Comparison of ENCODE assay signal across 8 mouse cellular contexts in genomic region chr5:137600281-137600618, GRCm38 (mm10). TPM values are rescaled to one million over a fixed set of nuclear protein-coding genes. Genes with fewer than 3 reads are reported as not detected.
A peak's percentile ranks its signal among the peaks of the same experiment; 100 is the strongest.
DNase-seq lines count a peak whose midpoint lies in the region; ATAC-seq and TF ChIP-seq lines count a peak whose summit lies in the region.

No protein-coding gene starts in this region.

- no peak for DNase-seq in kidney, postnatal 10 days
- DNase-seq in embryonic facial prominence, embryonic 10.5 days (ENCODE audit: low spot score), result no peak
- DNase-seq in intestine, embryonic 14.5 days (ENCODE audit: low spot score), result no peak
- no peak for DNase-seq in midbrain, postnatal 0 days (ENCODE audit: low spot score)
- no peak for DNase-seq in layer of hippocampus, postnatal 36 days
- no peak for DNase-seq in c-Kit-positive CD71-positive TER-119-positive erythroid progenitor cells, embryonic 14.5 days (ENCODE audit: low spot score)

- peaks cover 28% of the 10 kb centered on the region; the same call in 1 of the 2 replicates for H3K4me1 ChIP-seq in kidney, embryonic 16.5 days (ENCODE audit: insufficient read depth, low read length)
- peaks cover 42% of the 10 kb centered on the region for H3K4me1 ChIP-seq in embryonic facial prominence, embryonic 10.5 days
- H3K4me1 ChIP-seq in intestine, embryonic 14.5 days (replicated peaks; ENCODE audit: control insufficient read depth, insufficient read depth, low read length), result peaks cover 16% of the 10 kb centered on the region
- peaks cover 10% of the 10 kb centered on the region; the same call in 1 of the 2 replicates for H3K4me1 ChIP-seq in midbrain, postnatal 0 days (ENCODE audit: insufficient read depth, low read length)

- WGBS in kidney, embryonic 16.5 days, result under 1% methylated on average over 19 of the region's 19 CpGs
- 3% methylated on average over 19 of the region's 19 CpGs for WGBS in embryonic facial prominence, embryonic 10.5 days
- WGBS in intestine, embryonic 14.5 days, result under 1% methylated on average over 19 of the region's 19 CpGs
- WGBS in midbrain, postnatal 0 days, result 1% methylated on average over 19 of the region's 19 CpGs

- peak; percentile 66 for ATAC-seq in kidney, embryonic 16.5 days (ENCODE audit: low FRiP score, low TSS enrichment)
- ATAC-seq in intestine, embryonic 14.5 days (replicated peaks; ENCODE audit: low FRiP score, low TSS enrichment, low read depth), result peak; percentile 65
- ATAC-seq in midbrain, postnatal 0 days (ENCODE audit: low FRiP score), result peak; percentile 36
- ATAC-seq in megakaryocyte-erythroid progenitor cell, adult 5-6 weeks (replicated peaks; ENCODE audit: low FRiP score, low TSS enrichment, poor library complexity, severe bottlenecking), result no peak

- TF ChIP-seq CTCF in midbrain, postnatal 0 days (IDR thresholded peaks at IDR 0.05), result no peak

- H3K9ac ChIP-seq in kidney, embryonic 16.5 days (replicated peaks; ENCODE audit: low read length), result peak overlapping the region; percentile 81
- H3K9ac ChIP-seq in intestine, embryonic 14.5 days (ENCODE audit: low read length), result peak overlapping the region; percentile 71
- H3K9ac ChIP-seq in midbrain, postnatal 0 days (replicated peaks; ENCODE audit: low read length, poor library complexity, severe bottlenecking), result peak overlapping the region; percentile 85

- H3K4me2 ChIP-seq in kidney, embryonic 16.5 days (replicated peaks; ENCODE audit: low read depth, low read length), result peak overlapping the region; percentile 92
- peak overlapping the region; percentile 77 for H3K4me2 ChIP-seq in intestine, embryonic 14.5 days (ENCODE audit: low read length)
- peak overlapping the region; percentile 96 for H3K4me2 ChIP-seq in midbrain, postnatal 0 days (ENCODE audit: low read depth, low read length, poor library complexity, severe bottlenecking)

- peak overlapping the region; percentile 93 for H3K27ac ChIP-seq in kidney, embryonic 16.5 days (ENCODE audit: low read length)
- peak overlapping the region; percentile 98 for H3K27ac ChIP-seq in embryonic facial prominence, embryonic 10.5 days (replicated peaks)
- peak overlapping the region; percentile 80; the same call in 1 of the 2 replicates for H3K27ac ChIP-seq in intestine, embryonic 14.5 days (ENCODE audit: low read depth)
- peak overlapping the region; percentile 72 for H3K27ac ChIP-seq in midbrain, postnatal 0 days (ENCODE audit: low read depth, low read length)

- H3K9me3 ChIP-seq in kidney, embryonic 16.5 days (ENCODE audit: low read length), result no peaks in the 10 kb centered on the region
- H3K9me3 ChIP-seq in embryonic facial prominence, embryonic 10.5 days, result no peaks in the 10 kb centered on the region
- no peaks in the 10 kb centered on the region for H3K9me3 ChIP-seq in intestine, embryonic 14.5 days (ENCODE audit: control insufficient read depth, low read length)
- H3K9me3 ChIP-seq in midbrain, postnatal 0 days (ENCODE audit: low read length), result no peaks in the 10 kb centered on the region

- no peaks in the 10 kb centered on the region for H3K27me3 ChIP-seq in kidney, embryonic 16.5 days (ENCODE audit: insufficient read depth, low read length)
- H3K27me3 ChIP-seq in embryonic facial prominence, embryonic 10.5 days (replicated peaks; ENCODE audit: low read depth, poor library complexity, severe bottlenecking), result no peaks in the 10 kb centered on the region
- H3K27me3 ChIP-seq in intestine, embryonic 14.5 days (replicated peaks; ENCODE audit: control insufficient read depth, insufficient read depth, low read length), result no peaks in the 10 kb centered on the region
- no peaks in the 10 kb centered on the region for H3K27me3 ChIP-seq in midbrain, postnatal 0 days (ENCODE audit: insufficient read depth, low read length)

- H3K36me3 ChIP-seq in kidney, embryonic 16.5 days (ENCODE audit: insufficient read depth, low read length), result no peaks in the 10 kb centered on the region
- H3K36me3 ChIP-seq in embryonic facial prominence, embryonic 10.5 days (replicated peaks), result peaks cover 43% of the 10 kb centered on the region
- H3K36me3 ChIP-seq in intestine, embryonic 14.5 days (ENCODE audit: control insufficient read depth, insufficient read depth, low read length), result peaks cover 12% of the 10 kb centered on the region
- H3K36me3 ChIP-seq in midbrain, postnatal 0 days (ENCODE audit: insufficient read depth, low read length), result 0 out of 2 replicates have a peak, but pooled peaks cover 3% of the 10 kb centered on the region

- peak overlapping the region; percentile 72 for H3K4me3 ChIP-seq in kidney, embryonic 16.5 days (ENCODE audit: low read length)
- H3K4me3 ChIP-seq in embryonic facial prominence, embryonic 10.5 days, result peak overlapping the region; percentile 78
- peak overlapping the region; percentile 71 for H3K4me3 ChIP-seq in intestine, embryonic 14.5 days (ENCODE audit: low read depth, low read length)
- H3K4me3 ChIP-seq in midbrain, postnatal 0 days (ENCODE audit: low read depth, low read length), result peak overlapping the region; percentile 81

RNA-seq across cellular contexts. Expression of gene Mospd3, which starts 0.6 kb away (rescaled TPM):
- polyA plus RNA-seq in kidney, embryonic 16.5 days (2015; fragmentation: Nextera tagmentation; extraction: Ambion mirVana), result 25.2 and 28.6 TPM in 2 replicates
- polyA plus RNA-seq in embryonic facial prominence, embryonic 10.5 days (2016; fragmentation: Nextera tagmentation; extraction: Ambion mirVana), result 15.9 and 17.2 TPM in 2 replicates
- 29.0 and 29.4 TPM in 2 replicates for polyA plus RNA-seq in intestine, embryonic 14.5 days (2014; fragmentation: Nextera tagmentation; extraction: Ambion mirVana)
- 17.7 and 18.5 TPM in 2 replicates for total RNA-seq in midbrain, postnatal 0 days (2014; rRNA removed)
- 70.5 and 71.3 TPM in 2 replicates for polyA plus RNA-seq in midbrain, postnatal 0 days (2015; fragmentation: Nextera tagmentation; extraction: Ambion mirVana)
- total RNA-seq in layer of hippocampus, postnatal 36 days (2021), result 10 to 100 TPM; 26.0 to 27.4 TPM
- 258 and 312 TPM in 2 replicates for total RNA-seq in megakaryocyte-erythroid progenitor cell, adult 5-6 weeks (2014; fragmentation: Nextera tagmentation)
- 15.8 and 18.8 TPM in 2 replicates for total RNA-seq in megakaryocyte-erythroid progenitor cell, adult 5-6 weeks (2017)

RNA-seq across cellular contexts. Expression of gene Pcolce, which starts 13.3 kb away (rescaled TPM):
- 150 and 156 TPM in 2 replicates for polyA plus RNA-seq in kidney, embryonic 16.5 days (2015; fragmentation: Nextera tagmentation; extraction: Ambion mirVana)
- polyA plus RNA-seq in embryonic facial prominence, embryonic 10.5 days (2016; fragmentation: Nextera tagmentation; extraction: Ambion mirVana), result 122 and 128 TPM in 2 replicates
- 112 and 126 TPM in 2 replicates for polyA plus RNA-seq in intestine, embryonic 14.5 days (2014; fragmentation: Nextera tagmentation; extraction: Ambion mirVana)
- 18.6 and 19.4 TPM in 2 replicates for total RNA-seq in midbrain, postnatal 0 days (2014; rRNA removed)
- 16.7 and 19.6 TPM in 2 replicates for polyA plus RNA-seq in midbrain, postnatal 0 days (2015; fragmentation: Nextera tagmentation; extraction: Ambion mirVana)
- total RNA-seq in layer of hippocampus, postnatal 36 days (2021), result 1 to 10 TPM; 8.4 to 8.8 TPM
- 3.5 TPM in 1 of 2 replicates, not detected in the other for total RNA-seq in megakaryocyte-erythroid progenitor cell, adult 5-6 weeks (2014; fragmentation: Nextera tagmentation)
- total RNA-seq in megakaryocyte-erythroid progenitor cell, adult 5-6 weeks (2017), result 0.34 TPM in 1 of 2 replicates, not detected in the other

RNA-seq across cellular contexts. Expression of gene Fbxo24, which starts 28.6 kb away (rescaled TPM):
- polyA plus RNA-seq in kidney, embryonic 16.5 days (2015; fragmentation: Nextera tagmentation; extraction: Ambion mirVana), result 0.09 and 0.13 TPM in 2 replicates
- polyA plus RNA-seq in embryonic facial prominence, embryonic 10.5 days (2016; fragmentation: Nextera tagmentation; extraction: Ambion mirVana), result 0.17 and 0.36 TPM in 2 replicates
- polyA plus RNA-seq in intestine, embryonic 14.5 days (2014; fragmentation: Nextera tagmentation; extraction: Ambion mirVana), result 0.11 and 0.28 TPM in 2 replicates
- 0.28 TPM in 1 of 2 replicates, not detected in the other for total RNA-seq in midbrain, postnatal 0 days (2014; rRNA removed)
- 0.09 and 0.10 TPM in 2 replicates for polyA plus RNA-seq in midbrain, postnatal 0 days (2015; fragmentation: Nextera tagmentation; extraction: Ambion mirVana)
- total RNA-seq in layer of hippocampus, postnatal 36 days (2021), result under 1 TPM; 0.18 to 0.77 TPM
- not detected in 2 replicates for total RNA-seq in megakaryocyte-erythroid progenitor cell, adult 5-6 weeks (2014; fragmentation: Nextera tagmentation)
- not detected in 2 replicates for total RNA-seq in megakaryocyte-erythroid progenitor cell, adult 5-6 weeks (2017)

RNA-seq across cellular contexts. Expression of gene Lrch4, which starts 28.7 kb away (rescaled TPM):
- polyA plus RNA-seq in kidney, embryonic 16.5 days (2015; fragmentation: Nextera tagmentation; extraction: Ambion mirVana), result 39.5 and 51.8 TPM in 2 replicates
- 36.7 and 46.5 TPM in 2 replicates for polyA plus RNA-seq in embryonic facial prominence, embryonic 10.5 days (2016; fragmentation: Nextera tagmentation; extraction: Ambion mirVana)
- 31.2 and 35.3 TPM in 2 replicates for polyA plus RNA-seq in intestine, embryonic 14.5 days (2014; fragmentation: Nextera tagmentation; extraction: Ambion mirVana)
- total RNA-seq in midbrain, postnatal 0 days (2014; rRNA removed), result 13.1 and 14.5 TPM in 2 replicates
- polyA plus RNA-seq in midbrain, postnatal 0 days (2015; fragmentation: Nextera tagmentation; extraction: Ambion mirVana), result 13.1 and 15.9 TPM in 2 replicates
- total RNA-seq in layer of hippocampus, postnatal 36 days (2021), result 10 to 100 TPM; 21.8 to 25.3 TPM
- total RNA-seq in megakaryocyte-erythroid progenitor cell, adult 5-6 weeks (2014; fragmentation: Nextera tagmentation), result 56.4 and 79.5 TPM in 2 replicates
- 13.9 and 14.7 TPM in 2 replicates for total RNA-seq in megakaryocyte-erythroid progenitor cell, adult 5-6 weeks (2017)

RNA-seq across cellular contexts. Expression of gene Gm20605, which starts 28.7 kb away (rescaled TPM):
- 18.4 and 20.9 TPM in 2 replicates for polyA plus RNA-seq in kidney, embryonic 16.5 days (2015; fragmentation: Nextera tagmentation; extraction: Ambion mirVana)
- 14.2 and 14.6 TPM in 2 replicates for polyA plus RNA-seq in embryonic facial prominence, embryonic 10.5 days (2016; fragmentation: Nextera tagmentation; extraction: Ambion mirVana)
- 9.2 and 10.1 TPM in 2 replicates for polyA plus RNA-seq in intestine, embryonic 14.5 days (2014; fragmentation: Nextera tagmentation; extraction: Ambion mirVana)
- total RNA-seq in midbrain, postnatal 0 days (2014; rRNA removed), result 0.99 and 4.1 TPM in 2 replicates
- 4.4 and 6.5 TPM in 2 replicates for polyA plus RNA-seq in midbrain, postnatal 0 days (2015; fragmentation: Nextera tagmentation; extraction: Ambion mirVana)
- total RNA-seq in layer of hippocampus, postnatal 36 days (2021), result 10 to 100 TPM; 18.6 to 23.9 TPM
- total RNA-seq in megakaryocyte-erythroid progenitor cell, adult 5-6 weeks (2014; fragmentation: Nextera tagmentation), result 19.5 and 22.4 TPM in 2 replicates
- 2.8 and 3.1 TPM in 2 replicates for total RNA-seq in megakaryocyte-erythroid progenitor cell, adult 5-6 weeks (2017)
